Mouse (Mus musculus) T-helper 17 cell (primary cell): ENCODE results near the gene Sfswap.

Experiments used
- in situ Hi-C, 2 experiments: fragments of 300-600 bp; cut with MboI, MseI; formaldehyde crosslinking; loops; 1 replicate in 1 of 2; 2 replicates in 1 of 2; pipeline ENCODE4 v1.15.1; 2025; ENCODE audit warnings: high pct_unique_total_duplicates in 2 of 2

Sfswap gene

DNA sequence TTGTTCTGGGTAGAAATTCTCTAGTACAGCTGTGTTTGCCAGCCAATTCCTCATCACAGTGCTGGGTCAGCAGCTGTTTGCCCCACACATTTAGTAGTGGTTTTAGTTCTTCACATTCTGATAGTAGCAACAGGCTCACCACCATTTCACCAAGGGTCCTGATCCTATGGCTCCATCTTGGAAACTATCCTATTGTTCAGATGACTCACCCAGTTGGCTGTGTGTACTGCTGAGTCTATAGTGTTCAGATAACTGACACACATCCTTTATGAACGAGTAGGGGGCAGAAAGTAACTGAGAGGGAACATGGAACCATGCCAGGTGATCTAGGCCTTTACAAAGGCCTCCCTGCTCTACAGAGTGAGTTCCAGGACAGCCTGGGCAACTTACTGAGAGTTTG, 28.6 kb downstream of the Sfswap start:
- in situ Hi-C loops: no loop called here

DNA sequence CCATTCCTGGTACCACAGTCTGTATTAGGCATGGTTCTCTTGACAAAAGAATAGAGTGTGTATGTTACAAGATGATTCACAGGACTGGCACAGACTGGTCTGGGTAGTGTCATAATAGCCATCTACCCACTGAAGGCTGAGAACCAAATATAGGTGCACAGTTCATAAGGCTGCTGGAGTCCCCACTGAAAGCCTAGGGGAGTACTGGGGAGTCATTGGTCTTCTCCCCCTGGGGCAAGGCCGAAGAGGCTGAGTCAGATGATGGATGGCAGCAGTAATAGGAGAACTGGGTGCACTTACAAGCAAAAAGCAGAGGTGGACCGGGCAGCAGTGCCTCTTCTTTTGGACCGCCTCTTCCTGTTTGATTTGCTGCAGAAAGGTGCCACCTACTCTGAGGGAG, 32.7 kb downstream of the Sfswap start:
- in situ Hi-C loops: no loop called here

DNA sequence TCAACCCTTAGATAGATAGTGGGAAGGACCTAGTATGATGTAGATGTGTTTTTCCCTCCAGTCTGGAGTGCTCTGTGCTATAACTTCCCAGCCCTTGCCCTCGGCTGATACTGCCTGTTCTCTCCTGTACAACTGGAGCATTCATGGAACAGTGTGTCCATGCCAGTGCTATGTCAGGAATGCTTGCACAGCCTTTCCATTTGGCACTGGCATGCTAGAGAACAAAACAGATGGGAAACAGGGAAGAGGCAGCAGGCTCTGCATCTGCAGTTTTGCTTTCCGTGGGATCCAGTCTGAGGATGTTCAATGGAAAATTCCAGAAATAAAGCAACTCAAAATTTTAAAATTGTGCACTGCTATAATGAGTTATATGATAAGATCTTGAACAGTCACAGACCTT, 33.5 kb downstream of the Sfswap start:
- in situ Hi-C loops: no loop called here

DNA sequence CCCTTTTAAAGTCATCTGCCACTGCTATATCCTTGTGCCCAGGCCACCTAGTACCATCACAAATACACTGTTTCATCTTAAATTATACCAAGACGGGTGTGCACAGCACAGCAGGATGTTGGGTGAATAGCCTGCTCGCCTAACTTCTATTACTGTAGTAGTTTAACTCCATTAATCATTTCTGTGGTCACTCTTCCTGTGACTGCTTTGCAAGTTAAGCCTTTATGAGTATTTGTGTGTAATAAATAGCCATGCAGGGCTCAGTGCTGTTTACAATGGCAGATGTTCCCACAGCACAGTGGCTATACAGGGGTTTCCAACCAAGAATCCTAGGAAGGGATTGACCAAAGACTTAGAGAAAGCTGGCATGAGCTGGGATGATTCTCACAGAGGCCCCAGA, 34.0 kb downstream of the Sfswap start:
- in situ Hi-C loops: no loop called here

DNA sequence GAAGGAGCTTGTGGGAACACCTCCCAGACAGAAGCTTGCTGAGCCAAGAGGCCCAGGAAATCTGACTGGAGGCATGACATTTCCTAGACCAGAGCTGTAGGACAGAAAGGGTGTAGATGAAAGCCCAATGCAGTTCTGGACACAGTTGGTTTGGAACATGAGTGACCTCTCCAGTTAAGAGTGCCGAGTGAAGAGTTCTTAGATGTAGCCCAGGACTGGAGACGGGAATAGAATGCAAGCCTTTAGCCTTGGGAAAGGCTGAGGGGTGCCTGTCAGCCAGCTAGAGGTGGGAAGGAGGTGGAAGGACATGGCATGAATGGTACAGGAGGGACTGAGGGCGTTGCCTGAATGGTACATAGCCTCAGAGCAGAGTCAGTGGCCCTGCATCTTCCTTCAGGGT, 34.4 kb downstream of the Sfswap start:
- in situ Hi-C loops: no loop called here

DNA sequence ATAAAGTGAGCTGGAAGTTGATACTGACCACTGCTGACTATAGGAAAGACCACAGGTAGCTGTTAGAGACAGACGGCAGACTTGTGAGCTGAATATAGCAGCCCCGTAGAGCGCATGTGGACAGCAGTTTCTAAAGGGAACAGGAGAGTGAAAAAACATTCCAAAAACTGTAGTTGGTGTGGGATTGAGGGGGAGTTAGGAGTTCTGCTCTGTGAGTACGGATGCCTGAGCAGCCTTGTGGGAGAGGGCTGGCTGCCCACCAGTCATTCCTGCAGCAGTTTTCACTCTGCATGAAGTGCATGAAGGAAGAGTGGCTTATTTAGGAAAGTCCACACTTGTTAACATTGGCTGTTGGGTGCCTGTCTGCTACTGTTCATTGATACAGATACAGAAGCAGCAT, 37.8 kb downstream of the Sfswap start:
- in situ Hi-C loops: no loop called here

DNA sequence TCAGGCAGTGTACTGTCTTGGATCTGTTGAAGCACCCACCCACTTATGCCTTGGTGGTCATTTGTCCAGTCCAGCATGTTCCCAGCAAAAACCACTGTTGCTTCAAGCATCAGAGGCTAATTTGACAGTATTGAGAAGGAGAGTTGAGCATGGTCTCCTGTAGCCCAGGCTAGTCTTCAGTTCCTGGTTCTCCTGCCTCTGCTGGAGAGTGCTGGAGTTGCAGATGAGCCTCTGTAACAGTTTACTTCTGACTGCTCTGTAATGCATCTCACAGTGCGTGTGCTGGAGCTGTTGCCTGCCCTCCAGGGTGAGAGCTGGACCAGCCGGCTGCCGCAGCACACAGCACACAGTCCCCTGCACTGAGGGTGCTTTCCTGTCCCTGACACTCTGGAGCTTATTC, 41.2 kb downstream of the Sfswap start:
- in situ Hi-C loops: no loop called here

DNA sequence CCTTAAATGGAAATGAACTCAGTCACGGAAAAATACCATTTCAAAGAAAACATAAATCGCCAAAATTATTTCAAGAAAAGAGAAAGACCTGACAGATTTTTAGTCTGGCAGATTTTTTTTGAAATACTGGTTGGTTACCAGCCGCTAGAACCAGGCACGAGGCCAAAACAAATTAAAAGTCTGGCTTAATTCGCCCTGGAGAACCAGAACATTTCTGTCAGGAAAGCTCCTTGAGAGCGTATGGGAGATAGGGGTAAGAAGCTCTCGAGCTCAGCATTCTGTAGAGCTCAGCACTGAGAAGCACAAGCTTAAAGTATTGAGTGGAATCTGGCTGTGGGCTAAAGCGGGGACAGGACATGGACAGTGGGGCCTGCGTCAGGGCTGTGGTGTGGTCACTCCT, 44.8 kb downstream of the Sfswap start:
- in situ Hi-C loops: no loop called here

DNA sequence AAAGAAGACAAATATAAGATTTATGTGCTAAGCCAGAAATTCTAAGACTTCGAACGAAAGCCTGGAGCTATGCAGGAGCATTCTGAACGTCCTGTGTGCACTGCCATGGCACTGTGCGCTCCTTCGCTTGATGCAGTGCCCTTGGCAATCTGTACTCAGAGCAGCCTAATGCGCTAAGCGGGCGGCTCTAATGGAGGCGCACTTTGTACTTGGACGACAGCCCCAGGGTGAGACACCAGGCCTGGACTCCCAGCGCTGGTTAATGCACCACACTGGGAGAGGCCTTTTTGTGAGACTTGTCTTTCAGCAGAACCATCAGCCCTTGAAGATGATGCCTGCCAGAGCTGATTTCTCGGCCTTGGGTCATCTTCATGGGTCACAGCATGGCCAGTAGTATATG, 48.7 kb downstream of the Sfswap start:
- in situ Hi-C loops: no loop called here

DNA sequence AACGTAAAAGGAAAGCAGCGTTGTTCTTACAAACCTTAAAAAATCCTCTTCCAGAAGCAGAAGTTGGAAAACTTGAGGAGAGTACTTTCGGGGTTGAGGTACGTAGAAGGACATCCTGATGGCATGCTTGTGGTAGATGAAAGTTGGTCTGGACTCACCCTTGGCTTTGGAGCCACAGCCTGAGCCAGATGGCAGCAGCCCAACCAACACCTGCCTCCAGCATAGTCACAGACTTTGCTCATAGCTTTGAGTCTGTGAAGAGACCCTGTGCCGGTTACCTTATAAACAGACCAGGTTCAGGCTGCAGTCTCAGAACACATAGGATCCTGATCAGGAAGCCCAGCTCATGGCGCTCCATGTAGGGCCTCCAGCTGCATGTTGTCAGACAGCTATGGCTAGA, 49.8 kb downstream of the Sfswap start:
- in situ Hi-C loops: no loop called here

DNA sequence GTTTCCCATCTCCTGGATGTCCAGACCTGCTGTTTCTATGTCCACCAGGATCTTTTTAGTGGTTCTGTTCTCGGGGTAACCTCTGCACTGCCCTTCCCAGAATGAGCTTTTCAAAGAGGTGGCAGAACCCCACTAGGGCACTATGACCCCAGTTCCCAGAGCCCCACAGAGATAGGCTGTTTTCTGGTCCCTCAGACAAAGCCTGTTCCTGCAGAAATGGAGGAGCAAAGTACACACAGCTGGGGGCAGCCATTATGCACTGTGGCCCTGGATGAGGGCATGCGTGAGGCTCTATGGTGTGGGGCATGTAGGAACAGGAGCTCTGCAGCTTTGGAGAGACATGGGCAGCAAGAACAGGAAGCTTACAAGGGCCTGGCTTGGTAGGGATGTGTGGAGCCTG, 51.0 kb downstream of the Sfswap start:
- in situ Hi-C loops: no loop called here

DNA sequence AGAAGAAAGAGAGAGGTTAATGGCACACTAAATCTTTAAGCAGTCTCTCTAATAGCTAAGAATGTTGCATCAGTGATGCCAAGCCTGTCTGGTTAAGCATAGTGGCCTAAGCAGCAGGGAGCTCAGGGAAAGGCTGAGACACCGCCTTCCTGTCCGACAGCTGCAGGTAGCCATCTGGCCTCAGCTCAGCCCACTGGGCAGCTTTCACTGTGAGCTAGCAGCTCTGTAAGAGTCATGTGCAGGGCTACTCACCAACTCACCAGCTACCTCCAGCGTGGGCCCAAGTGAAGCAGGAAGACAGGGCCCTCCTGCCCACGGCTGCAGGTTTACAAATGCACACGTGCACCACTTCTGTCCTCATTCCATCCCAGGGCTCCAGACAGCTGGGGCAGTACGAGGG, 52.6 kb downstream of the Sfswap start:
- in situ Hi-C loops: no loop called here

DNA sequence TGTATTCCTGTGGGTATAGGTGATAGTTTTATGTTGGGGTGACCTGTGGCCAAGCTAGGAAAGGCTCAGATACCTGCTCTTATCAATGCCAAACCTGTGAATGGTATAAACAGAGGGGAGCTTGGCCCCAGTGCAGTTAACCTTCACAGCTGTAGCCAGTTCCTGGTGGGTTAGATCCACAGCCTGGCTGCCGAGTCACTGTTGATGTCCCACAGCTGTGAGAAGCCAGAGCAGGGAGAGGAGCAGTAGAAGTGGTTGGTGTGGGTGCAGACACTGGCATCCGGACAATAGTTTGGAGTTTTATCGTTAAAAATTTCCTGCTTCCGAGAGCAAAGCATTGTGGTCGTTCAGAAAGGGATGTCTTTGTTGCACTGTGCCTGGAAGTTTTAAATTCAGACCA, 57.6 kb downstream of the Sfswap start:
- in situ Hi-C loops: no loop called here

DNA sequence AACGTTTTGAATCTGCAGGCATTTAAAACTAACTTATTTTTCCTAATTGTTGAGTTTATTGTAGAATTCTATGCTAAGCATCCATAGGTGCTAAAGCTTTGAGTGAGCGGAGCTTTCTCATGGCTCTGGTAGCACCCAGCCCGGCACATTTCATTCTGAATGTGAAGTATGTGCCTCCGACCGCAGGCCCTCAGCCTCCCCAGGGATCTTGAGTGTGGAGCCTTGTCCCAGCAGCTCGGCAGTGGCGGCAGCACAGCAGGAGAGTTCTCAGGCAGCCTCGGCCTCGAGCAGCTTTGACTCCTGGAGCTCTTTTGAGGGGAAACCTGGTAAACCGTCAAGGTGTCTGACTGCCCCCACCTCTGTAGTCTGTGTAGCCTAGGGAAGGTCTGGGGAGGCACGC, 58.3 kb downstream of the Sfswap start:
- in situ Hi-C loops: no loop called here

DNA sequence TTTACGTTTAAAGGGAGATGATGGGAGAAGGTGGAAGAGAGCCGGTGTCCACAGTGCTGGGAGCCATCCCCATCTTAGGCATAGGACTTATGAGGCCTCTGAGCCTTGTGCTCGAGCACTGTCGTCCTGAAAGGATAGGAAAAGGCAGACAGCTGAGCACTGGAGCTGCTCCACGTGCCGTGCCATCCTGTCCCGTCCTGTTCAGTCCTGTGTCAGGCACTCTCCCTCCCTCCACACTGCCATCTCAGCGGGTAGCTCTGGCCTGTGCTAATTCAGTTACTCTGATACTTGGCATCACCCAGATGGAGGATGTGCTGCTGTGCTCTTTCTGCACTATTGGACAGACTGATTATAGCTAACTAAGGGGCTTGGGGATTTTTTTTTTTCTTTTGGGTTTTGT, 61.3 kb downstream of the Sfswap start:
- in situ Hi-C loops: no loop called here

DNA sequence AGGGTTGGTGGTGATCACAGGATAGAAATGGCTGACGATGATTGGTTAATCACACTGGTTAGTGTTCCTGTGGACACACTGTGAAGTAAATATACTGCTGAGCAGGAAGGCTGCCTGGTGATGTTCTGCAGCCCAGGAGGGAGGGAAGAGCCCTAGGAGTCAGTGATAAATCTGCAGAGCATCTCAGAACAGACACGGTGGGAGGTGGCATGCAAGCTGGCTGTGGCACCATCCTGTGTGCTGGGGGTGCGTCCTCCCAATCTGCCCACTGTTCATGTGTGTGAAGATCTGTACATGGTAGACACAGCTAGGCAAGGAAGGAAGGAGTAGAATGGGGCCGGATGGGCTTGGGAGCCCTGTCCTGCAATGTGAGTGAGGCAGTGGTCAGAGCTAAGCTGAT, 67.6 kb downstream of the Sfswap start:
- in situ Hi-C loops: no loop called here

DNA sequence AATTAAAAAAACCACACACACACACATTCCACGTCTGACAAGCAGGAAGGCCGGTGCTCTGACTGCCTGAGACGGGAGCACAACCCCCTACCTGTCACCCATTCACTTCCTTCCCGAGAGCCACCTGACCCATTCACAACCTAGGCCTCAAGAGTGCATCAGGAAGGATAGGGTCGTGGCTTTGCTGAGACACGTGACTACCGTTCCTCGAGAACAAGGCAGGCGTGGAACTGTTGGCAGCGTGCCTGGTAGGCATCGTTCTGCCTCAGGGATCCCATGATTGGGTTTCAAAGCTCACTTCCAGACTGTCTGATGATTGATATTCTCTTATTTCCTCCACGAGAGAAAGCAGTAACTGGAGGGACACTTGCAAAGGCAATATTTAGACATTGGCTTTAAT, 77.2 kb downstream of the Sfswap start:
- in situ Hi-C loops: no loop called here

DNA sequence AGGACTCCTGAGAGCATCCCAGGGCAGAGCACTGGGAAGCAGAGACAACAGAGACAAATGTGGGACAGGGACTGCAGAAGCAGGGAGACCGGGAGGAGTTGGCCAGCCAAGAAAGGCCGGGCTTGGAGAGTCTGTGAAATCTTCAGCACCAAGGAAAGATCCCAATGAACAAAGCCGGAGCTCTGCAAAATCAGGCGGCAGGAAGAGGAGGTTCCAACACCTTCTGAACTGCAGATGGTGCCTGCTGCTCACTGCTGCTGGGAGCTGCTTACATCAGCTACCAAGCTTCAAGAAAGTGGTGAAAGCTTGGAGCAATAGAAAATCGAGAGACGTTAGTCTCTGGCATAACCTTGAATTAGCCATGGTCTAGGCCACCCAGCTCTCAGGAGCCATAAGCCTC, 79.0 kb downstream of the Sfswap start:
- in situ Hi-C loops: loop anchor here in 1 of 2 experiments (5.0 to 10.0 kb wide), 2 partner anchors 518 to 555 kb away; partner anchors contain the start of gene Ran

DNA sequence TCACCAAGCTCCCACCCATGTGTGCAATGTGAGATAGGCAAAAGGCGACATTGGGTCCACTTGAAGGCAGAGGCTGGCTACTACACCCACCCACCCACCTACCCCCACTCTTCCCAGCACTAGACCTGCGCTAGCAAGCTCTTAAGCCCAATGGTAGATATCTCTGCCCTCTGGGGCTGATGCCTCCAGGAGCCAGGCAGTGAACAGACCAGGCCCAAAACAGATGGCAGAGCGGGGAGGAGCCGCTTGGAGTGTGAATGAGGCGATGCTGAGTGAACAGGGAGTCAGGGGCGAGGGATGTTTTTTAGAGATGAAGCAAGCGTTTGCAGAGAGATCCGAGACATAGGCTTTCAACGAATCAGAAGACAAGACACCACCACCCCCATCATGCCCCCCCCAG, 79.6 kb downstream of the Sfswap start:
- in situ Hi-C loops: loop anchor here in 1 of 2 experiments (5.0 to 10.0 kb wide), 2 partner anchors 518 to 556 kb away; partner anchors contain the start of gene Ran

DNA sequence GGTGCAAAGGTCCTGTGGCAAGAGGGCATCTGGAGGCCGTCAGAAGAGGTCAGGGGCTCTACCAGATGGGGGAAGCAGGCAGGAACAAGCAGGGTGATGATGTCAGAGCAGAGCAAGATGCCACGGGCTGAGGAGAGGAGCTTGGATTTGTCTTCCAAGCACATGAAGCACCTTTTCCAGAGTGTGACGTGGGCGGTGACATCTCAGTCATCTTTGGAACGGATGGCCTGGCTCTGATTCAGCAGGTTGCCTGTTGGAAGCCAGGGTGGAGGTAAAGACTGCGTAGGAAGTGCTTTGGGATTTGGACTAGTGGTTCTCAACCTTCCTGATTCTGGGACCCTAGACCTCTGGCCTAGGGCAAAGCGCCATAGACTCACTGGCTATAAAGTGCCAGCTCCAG, 80.0 kb downstream of the Sfswap start:
- in situ Hi-C loops: loop anchor here in 1 of 2 experiments (5.0 to 10.0 kb wide), 2 partner anchors 519 to 556 kb away; partner anchors contain the start of gene Ran

DNA sequence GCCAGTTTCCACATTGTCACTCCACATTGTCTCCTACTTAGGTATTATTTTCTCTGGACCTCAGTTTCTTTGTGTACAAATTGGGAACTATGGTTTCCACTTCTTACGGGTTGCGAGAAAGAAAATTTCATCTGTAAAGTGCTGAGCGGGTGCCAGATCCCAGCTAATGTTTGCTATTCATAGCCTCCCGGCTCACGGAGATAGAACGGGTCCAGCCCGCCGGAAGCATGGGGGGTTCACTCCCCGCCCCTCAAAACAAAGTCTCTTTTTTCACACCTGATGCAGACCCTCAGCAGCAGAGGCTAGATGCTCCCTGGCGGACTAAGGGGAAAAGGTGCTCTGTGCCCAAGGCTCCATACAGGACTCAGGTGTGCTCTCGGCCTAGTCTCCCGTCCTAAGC, 82.3 kb downstream of the Sfswap start:
- in situ Hi-C loops: loop anchor here in 1 of 2 experiments (5.0 to 10.0 kb wide), 2 partner anchors 521 to 559 kb away; partner anchors contain the start of gene Ran

DNA sequence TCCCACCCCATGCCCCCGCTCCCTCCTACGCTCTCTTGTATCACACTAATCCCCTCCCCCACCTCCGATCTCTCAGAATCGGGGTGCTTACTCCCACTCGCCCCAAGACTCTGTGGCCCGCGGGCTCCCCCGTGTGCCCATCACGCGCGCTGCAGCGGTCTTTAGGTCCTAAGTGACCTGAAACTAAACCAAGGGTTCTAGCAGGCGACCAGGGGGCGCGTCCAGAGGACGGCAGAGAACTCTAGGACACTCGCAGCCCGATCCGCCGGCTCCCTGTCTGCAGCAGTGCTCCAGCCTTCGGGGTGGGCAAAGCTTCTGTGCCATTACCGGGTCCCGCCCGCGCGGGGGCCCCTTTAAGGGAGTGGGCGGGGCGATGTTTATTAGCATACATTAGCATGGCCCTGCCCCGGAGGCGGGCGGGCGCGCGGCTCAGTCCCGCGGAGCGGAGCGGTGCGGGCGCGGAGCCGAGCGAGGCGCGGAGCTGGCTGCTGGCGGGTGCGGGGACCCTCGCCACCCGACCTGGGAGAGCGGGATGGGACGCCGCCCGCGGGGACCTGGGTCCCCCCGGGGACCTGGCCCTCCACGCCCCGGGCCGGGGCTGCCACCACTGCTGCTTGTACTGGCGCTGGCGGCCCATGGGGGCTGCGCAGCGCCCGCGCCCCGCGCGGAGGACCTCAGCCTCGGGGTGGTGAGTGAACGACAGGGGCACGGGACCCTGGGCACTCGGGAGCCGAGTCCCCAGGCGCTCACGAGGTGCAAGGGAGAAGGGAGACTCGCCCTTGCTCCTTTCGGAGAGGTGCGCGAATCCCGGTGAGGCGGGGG, 83.0 kb downstream of the Sfswap start, which contains the start of gene Mmp17:
Mmp17 (plus strand) TSS at position 409 of the 822 bp plus-strand sequence.
- in situ Hi-C loops: loop anchor here in 1 of 2 experiments (5.0 to 10.0 kb wide), 2 partner anchors 522 to 559 kb away; partner anchors contain the start of gene Ran
